Mouse (Mus musculus) left cerebral cortex, adult 18-20 months (tissue): ENCODE data around the gene Zfp638. TPM values are rescaled to one million over a fixed set of nuclear protein-coding genes. Genes with fewer than 3 reads are reported as not detected.
A peak's percentile ranks its signal among the peaks of the same experiment; 100 is the strongest.
"Not testable (repeated sequence)": the region's sequence is repeated elsewhere in the genome, so short reads cannot be mapped to it uniquely, and the experiment has no call there.

Source experiments
- DNase-seq, 2 experiments: peaks; one replicate each; pipeline ENCODE4 v3.0.0; 2021 to 2022; ENCODE audit warnings: low spot score in 2 of 2, mixed read lengths in 1 of 2
- long read RNA-seq, 2 experiments: library from polyadenylated mRNA; stranded (forward); transcript quantifications; one replicate each; pipeline ENCODE4 v2.0.0; 2021
- total RNA-seq, 2 experiments: library from RNA; stranded (reverse); gene quantifications; 2 replicates each; pipeline ENCODE4 v1.2.3; 2021

Gene Zfp638
- 100 to 1,000 TPM; 133 to 137 TPM for total RNA-seq
- long read RNA-seq, experiment 1, full-length matches to known transcripts: 7 of 44 reads
- long read RNA-seq, experiment 1, partial matches to known transcripts: 1 of 44 reads
- long read RNA-seq, experiment 1, other reads (novel, unspliced or antisense): 36 of 44 reads
- long read RNA-seq, experiment 2, full-length matches to known transcripts: 1 of 24 reads
- long read RNA-seq, experiment 2, partial matches to known transcripts: 2 of 24 reads
- long read RNA-seq, experiment 2, other reads (novel, unspliced or antisense): 21 of 24 reads

GRCm38 (mm10) chr6:83866954-83867597 lies at the start of gene Zfp638:
Zfp638 (plus strand) TSS chr6:83867109.
- peak; percentile 95 to 96 for DNase-seq

GRCm38 (mm10) chr6:83818996-83819395 lies 47.9 kb upstream of the Zfp638 start:
- DNase-seq: no peak

- no peak for DNase-seq
Measured at GRCm38 (mm10) chr6:83820727-83821515, 46.0 kb upstream of the Zfp638 start.

GRCm38 (mm10) chr6:83821856-83822255 lies 45.1 kb upstream of the Zfp638 start:
- DNase-seq: no peak

- DNase-seq: peak; percentile 7 to 17
Measured at GRCm38 (mm10) chr6:83830941-83831605, 35.8 kb upstream of the Zfp638 start.

- DNase-seq: peak; percentile 99
Measured at GRCm38 (mm10) chr6:83831606-83832123, 35.2 kb upstream of the Zfp638 start, which contains the start of gene Paip2b. Paip2b (minus strand) TSS chr6:83831741.

- not testable (repeated sequence) for DNase-seq
Measured at GRCm38 (mm10) chr6:83832393-83832792, 34.5 kb upstream of the Zfp638 start.

- DNase-seq: no peak
Measured at GRCm38 (mm10) chr6:83836826-83837225, 30.1 kb upstream of the Zfp638 start.

- no peak for DNase-seq
Measured at GRCm38 (mm10) chr6:83838046-83838445, 28.9 kb upstream of the Zfp638 start.

GRCm38 (mm10) chr6:83840086-83840485 lies 26.8 kb upstream of the Zfp638 start:
- DNase-seq: no peak

- no peak for DNase-seq
Measured at GRCm38 (mm10) chr6:83844913-83845312, 22.0 kb upstream of the Zfp638 start.

- no peak for DNase-seq
Measured at GRCm38 (mm10) chr6:83846141-83846540, 20.8 kb upstream of the Zfp638 start.

GRCm38 (mm10) chr6:83849446-83849845 lies 17.5 kb upstream of the Zfp638 start:
- no peak for DNase-seq

- peak in 1 of 2 experiments; percentile 5 for DNase-seq
Measured at GRCm38 (mm10) chr6:83857476-83857875, 9.4 kb upstream of the Zfp638 start.

- DNase-seq: no peak
Measured at GRCm38 (mm10) chr6:83860033-83860432, 6.9 kb upstream of the Zfp638 start.

GRCm38 (mm10) chr6:83863538-83863937 lies 3.4 kb upstream of the Zfp638 start:
- no peak for DNase-seq

- DNase-seq: no peak
Measured at GRCm38 (mm10) chr6:83866423-83866822, 486 bp upstream of the Zfp638 start.

- peak; percentile 35 to 36 for DNase-seq
Measured at GRCm38 (mm10) chr6:83867598-83868585, 983 bp downstream of the Zfp638 start.

- DNase-seq: peak; percentile 39 to 70
Measured at GRCm38 (mm10) chr6:83879815-83880214, 12.9 kb downstream of the Zfp638 start.

GRCm38 (mm10) chr6:83886789-83887188 lies 19.9 kb downstream of the Zfp638 start:
- DNase-seq: no peak
